Mouse (Mus musculus) liver (tissue): ENCODE data around the gene Iah1.

Source experiments
- DNase-seq: peaks from one replicate; pipeline ENCODE4 v3.0.0-alpha.2; 2020; ENCODE audit warnings: mixed read lengths

Gene Iah1

DNA sequence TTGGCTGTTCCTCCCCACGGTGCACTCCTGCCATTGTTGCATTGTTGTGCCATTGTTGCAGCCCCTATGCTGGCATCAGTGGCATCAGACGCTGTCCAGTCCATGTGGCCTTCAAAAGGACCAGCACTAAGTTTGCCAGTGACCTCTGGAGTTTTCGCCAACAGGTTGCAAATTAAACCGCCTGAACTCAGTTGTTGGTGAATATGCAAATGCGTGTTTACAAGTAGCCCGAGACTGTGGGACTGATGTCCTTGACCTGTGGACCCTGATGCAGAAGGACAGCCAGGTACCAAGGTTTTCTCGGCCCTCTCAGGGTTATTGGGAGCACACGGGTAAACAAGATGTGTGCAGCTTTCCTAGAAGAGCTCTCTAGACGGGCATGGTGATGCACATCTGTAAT is 5.0 kb downstream of the Iah1 start:
- no peak for DNase-seq

DNA sequence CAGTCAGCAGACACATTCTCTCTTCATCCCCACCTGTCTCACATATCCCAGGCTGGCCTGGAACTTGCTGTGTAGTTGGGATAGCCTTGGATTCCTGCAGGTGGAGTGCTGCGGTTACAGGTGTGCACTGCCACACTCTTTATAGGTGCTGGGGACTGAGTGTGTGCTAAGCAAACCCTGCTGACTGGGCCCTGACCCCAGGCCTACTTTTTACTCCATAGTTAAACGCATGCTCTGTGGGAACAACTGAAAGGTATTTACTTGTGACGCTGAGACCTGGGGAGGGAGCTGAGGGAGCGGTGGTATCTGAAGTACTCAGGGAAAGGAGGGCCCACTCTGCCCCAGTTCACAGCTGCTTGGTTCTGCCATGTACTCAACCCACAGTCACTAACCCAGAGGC is 6.1 kb downstream of the Iah1 start:
- no peak for DNase-seq

DNA sequence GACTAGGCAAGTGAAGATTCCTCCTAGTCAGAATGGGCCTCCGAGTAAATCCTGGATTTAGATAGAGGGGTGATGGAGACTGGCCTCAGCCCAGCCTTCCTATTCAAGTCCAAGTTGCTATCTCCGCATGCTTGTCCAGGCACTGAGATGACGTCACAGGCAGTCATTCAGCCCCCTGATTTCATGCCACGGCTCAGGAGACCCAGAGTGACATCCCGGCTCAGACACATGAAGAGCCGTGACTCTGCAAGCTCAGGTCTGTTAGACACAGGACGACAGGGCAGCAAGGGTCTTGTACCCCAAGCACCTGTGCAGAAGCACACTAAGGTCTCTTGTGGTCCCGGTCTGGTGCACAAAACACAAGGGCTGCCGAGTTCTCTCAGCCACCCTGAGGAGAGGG is 6.7 kb downstream of the Iah1 start:
- DNase-seq, result no peak

DNA sequence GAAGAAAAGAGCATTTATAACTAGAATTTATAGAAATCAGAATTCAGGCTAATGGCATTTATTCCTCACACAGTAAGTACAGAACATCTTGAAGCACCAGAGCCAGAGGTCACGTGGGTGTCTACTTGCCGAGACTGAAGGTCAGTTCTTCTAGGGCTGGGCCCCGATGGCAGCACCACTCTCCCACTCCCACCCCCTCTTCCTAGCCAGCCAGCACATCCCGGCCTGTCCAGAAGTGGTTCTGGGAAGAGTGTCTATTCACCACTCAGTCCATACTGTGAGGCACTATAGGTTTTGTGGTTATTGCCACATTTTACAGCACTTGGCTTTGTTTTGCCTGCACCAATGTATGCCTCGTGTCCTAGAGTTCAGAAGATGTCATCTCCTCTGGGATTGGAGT is 7.9 kb downstream of the Iah1 start:
- DNase-seq, result no peak

DNA sequence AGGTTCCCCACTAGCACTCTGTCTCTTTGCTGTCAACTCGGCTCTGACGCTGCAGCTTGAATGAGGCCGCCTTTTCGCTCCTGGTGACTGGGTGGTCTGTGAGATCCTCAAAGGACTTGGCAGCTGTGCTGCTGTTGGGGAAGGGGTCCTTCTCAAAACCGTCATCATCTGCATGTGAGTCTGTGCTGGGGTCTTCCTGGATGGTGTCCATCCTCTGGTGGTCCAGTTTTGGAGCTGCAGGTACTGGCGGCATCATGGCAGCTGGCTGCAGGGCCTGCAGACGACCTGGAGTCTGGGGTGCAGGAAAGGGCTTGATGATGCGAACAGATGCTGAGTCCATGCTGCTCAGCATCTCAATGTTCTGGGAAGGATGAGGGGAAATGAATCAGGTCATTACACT is 9.1 kb downstream of the Iah1 start:
- no peak for DNase-seq

DNA sequence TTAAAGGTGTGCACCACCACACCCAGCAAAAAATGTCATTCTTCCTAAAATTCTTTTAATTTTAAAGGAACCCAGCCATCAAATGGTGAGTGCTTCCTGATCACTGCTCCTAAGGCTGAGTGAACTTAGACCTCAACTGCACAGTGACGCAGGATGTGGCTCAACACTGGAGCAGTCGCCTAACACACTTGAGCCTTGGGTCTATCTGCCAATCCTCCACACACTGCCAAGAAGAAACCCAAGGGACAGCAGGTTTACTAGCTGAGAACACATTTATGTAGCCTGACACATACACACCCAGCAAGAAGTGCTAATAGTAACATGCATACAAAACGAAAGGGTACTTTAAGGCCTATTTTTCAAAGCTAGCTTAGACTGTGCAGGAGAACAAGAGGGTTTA is 10.1 kb downstream of the Iah1 start:
- DNase-seq, result no peak

DNA sequence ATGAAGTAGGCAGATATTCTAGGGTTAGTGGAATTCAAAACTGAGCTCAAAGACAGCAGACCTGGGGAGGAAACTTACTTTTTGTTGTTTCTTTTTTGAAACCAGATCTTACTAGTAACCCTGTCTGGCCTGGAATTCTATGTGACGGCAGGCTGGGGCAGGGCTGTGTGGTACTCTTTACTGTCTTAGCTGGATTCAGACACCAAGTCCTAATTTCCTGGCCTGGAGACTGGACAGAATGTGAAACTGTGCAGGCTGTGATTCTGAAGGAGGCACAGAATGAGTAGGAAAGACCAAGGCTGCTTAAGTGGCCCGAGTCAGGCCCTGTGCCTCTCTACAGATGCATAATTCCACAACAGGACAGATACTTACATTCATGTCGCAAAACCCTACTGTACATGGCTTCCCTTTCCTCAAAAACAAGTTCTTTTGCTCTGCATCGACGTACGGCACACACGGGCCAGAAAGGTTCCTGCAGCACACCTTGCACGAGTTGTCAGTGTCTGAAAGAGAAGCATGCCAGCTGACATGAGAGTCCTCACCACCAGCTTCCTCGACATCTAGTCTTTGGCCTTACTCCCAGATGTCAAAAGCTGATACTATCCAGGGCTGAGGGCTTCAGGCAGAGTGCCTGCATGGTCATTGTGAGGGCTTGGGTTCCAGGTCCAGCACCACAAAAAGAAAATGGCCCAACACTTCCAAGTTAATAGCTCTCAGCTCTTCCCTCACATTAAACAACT is 13.6 kb downstream of the Iah1 start:
- DNase-seq, result no peak

DNA sequence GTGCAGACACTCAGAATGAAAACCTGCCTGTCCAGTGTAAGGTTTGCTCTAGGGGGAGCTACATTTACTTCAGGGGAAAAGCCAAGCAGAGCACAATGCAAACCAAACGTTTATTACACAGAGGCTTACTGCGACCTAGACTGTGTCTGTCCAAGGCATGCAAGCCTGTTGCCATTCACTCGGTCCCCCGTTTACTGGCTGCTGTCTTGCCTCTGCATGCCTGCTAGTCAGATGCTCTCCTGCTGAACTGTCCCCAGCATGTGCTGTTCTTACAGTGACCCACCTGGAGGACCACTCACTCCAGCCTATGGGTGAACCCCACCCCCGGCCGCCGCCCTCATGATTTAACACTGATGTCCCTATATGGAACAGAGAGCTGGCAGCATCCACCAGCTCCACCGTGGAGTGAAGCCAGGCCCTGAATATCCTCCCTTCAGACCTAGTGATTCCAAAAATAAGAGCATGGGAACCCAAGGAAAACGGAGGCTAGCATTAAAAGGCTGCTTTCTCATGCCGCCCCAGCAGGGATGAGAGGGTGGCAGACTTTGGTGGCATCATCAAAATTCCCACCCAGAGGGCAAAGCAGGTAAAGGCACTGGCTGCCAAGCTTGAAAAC is 14.9 kb downstream of the Iah1 start:
- DNase-seq, result no peak

DNA sequence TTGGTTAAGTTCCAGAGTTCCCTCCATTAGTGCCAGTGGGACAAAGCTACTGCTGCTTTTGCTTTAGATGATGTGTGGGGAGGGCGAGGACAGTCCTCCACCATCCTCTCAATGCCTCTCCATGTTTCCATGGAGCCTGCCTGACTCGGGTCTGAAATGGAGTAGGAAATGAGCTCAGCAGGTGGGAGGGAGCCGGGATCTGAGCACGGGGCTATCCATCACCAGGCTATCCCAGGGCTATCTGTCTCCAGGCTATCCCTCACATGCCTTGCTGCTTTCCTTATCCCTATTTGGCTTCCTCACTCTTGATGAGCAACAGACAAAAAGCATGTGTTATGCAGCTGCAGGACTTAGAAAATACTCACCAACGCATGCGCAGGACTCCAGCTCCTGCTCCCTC is 15.5 kb downstream of the Iah1 start:
- no peak for DNase-seq

DNA sequence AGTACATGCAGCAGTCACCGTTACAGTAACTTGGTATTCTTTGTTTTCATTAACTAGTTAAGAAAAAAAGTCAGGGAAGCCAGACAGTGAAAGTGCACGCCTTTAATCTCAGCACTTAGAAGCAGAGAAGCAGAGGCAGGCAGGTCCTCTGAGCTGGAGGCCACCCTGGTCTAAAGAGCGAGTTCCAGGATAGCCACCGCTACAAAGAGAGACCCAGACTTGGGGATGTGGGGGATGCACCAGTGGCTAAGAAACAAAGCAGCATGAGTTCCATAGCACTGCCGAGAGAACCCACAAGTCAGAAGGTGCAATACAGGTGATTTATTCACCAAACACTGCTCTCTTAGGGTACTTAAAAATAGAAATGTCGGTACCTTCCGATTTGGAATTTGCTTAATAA is 16.8 kb downstream of the Iah1 start:
- DNase-seq, result no peak

DNA sequence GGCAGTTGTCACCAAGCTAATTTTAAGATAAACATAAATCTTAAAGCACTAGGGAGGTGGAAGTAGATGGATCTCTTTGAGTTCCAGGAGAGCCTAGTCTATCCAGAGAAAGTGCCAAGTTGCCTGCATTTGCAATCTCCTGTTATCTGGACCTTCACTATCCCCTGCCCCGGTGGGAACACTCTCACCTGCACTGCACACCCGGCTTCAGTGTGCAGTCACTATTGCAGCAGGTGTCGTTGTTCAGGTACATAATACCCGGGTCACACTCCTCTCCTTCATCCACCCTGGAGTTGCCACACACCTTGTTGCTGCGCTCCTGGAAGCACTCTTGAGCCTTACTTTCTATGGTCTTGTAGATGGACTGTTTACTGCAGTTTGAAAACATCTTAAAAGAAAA is 17.6 kb downstream of the Iah1 start:
- no peak for DNase-seq

DNA sequence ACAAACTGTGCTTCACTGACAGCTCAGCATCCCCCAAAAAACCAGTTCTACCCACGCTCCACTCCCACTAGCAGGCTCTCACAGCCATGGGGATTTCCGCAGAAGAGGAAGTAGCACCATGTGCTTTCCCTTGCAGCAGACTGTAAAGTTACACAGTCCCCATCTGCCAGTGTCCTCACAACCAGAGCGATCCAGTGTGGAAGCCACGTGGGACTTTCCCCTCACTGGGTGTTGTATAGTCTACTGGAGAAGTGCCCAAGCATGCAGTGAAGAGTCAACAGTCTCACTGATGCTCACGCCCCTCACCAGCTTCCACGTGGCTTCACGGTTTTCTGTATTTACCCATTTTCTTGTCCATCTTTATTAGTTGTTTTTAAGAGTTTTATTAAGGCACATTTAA is 19.7 kb downstream of the Iah1 start:
- no peak for DNase-seq

DNA sequence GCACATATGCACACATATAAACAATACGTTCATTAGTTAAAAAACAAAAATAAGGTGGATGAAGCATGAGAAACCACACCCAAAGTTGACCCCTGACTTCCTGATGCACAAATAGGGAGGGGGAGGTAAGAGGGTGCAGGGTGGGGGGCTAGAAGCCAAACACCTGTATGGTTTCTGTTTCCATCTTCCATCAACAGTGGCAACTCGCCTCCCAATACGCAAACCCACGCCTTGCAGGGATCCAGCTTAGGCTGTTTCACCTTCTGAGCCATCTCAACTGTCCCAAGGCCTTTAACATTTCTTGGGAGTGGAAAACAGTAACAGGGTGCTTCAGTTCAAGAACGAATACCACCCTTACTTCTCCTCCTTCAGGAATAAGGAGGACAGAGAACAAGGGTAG is 21.0 kb downstream of the Iah1 start:
- DNase-seq, result no peak

DNA sequence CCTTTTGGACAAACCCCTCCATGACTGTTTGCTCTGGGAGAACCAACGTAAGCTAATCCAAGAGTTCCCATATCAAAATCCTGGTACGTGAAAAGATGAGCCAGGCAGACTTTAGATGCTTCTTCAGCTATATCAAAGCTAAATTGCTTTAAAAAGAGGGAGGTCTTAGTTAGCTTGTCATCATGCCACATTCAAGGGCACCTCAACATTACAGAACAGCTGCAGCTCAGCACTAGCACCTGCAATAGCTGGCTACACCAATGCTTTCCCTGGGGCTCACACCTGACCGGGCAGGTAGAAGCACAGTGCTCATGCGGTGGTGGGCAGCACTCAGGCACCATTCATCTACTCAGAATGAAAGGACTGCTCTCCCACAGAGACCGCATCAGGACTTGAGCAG is 24.5 kb downstream of the Iah1 start:
- no peak for DNase-seq

DNA sequence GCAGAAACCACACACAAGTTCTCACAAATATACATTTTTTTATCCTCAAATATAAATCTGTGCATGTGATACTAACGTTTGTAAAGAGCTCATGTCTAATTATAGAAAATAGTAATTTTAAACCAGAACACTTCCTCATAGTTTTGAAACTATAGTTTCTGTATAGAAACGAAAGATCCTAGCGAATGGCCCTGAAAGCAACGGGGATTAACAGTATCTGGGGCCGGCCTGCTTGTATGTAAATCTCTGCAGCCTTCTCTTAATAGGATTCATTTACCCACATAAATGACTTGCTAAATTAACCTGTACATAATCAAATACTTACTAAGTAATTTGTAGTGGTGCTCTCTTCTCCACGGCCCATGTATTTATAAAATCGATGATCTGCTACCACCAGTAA is 30.8 kb downstream of the Iah1 start:
- no peak for DNase-seq

DNA sequence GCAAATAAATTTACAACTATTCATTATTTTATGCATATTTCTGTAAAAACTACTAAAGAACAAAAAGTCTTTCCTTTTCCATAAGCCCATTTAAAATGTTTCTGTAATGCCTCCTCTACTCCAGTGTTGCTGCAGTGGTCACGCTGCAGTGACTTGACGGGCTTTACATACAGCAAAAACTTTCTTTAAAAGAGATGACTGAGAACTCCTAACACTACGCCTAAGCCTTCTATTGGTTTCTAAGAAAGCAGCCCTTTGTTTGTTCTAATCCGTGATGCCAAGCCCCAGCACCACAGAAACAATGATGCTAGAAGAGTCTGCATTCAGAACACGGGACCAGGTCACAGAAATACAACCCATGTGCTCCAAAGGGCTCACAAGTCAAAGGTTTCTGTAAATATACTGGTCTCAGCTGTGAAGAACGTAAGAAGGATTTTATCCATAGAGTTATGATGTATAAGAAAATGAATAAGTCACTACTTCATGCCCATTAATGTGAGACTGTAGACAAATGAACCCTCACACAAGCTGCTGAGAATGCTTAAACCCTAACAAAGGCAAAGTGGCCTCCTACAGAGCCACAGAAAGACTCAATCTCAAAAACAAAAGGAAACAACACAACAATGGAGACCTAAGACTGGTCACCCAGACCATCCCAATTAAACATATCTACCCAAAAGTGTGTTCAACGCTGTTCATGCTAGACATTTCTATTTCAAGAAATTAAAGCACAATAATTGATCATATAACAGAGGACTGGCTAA is 34.1 kb downstream of the Iah1 start:
- DNase-seq, result no peak

DNA sequence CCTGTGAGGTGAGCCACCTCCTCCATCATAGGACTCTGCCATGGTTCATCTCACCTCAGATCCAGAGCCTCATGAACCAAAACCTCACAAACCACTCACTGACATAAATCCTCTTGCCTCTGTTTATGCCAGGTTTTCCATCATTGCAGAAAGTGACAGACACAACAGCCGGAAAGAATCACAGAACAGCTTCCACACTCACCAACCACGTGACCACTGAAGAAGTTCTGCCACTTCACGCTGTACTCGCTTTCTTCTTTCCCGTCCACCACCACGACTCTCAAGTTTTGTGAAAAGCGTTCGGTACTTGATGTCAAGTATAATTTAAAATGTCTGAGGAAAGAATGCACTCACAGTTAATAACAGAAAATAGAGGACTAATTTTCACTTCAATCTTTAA is 37.5 kb downstream of the Iah1 start:
- DNase-seq, result no peak

DNA sequence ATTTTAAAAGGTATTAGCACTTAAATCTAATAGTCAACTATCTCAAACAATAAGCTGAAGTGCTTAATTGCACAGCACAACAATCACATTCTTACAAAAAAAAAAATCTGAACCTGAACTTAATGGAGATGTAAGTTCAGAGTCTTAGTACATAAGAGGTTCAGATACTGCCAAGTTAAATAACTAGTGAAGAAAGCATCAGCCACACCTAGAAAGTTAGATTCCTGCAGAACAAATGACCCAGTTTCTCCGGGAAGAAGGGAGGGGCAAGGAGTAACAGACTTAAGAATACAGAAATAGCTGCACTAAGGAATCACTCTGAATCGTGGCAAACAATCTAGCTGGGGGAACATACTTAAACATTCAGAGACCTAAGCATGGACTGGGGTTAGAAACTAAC is 46.5 kb downstream of the Iah1 start:
- no peak for DNase-seq

DNA sequence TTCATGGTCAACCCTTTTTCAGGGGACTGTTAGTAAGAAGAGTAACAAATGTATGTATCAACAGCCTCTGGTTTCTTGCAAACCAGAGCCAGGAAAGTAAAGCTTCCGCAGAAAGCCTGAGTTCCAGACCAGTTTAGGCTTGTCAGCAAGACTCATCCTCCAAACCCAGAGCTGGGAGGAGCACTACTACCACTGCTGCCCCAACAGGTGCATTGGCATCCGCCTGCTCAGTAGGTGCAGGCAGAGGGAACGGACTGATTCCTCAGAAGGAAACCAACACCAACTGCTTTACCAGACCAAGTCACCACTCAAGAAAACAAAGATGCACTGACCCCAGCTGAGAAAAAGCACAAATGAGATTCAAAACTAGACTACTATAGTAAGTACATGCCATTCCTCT is 47.0 kb downstream of the Iah1 start:
- no peak for DNase-seq

DNA sequence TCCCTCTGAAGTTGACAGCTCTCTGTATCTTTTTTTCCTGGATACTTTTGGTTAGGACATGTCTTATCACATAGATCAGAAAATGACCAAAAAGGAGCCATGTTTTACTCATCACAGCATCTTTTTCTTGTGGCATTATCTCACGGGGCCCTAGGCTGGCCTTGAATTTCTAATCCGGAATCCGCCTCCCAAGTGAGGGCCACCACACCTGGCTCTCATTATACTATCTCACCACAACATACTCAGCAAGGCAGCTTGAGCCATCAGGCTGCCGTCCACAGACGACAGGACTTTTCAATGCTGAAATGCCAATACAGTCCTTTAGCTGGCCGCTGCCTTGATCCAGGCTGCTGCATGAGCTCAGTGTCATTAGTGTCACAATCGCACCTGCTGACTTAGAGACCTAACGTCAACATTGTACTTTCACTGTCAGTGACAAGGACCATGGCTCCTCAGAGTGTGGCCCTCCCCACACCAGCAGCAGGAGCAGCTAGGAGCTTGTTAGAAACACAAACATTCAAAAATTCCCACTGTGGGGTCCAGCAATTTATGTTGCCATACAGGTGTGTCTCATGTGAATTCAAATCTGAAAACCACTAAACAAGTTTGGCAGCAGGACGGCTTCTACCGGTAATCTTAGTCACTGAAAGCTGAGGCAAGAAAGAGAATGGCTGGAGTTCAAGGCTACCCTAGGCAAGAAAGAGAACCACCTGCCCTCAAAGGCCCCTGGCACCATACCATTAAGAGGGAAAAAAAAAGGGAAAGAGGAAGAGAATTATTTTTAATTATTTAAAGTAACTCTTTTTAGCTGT is 48.6 kb downstream of the Iah1 start:
- DNase-seq, result no peak

DNA sequence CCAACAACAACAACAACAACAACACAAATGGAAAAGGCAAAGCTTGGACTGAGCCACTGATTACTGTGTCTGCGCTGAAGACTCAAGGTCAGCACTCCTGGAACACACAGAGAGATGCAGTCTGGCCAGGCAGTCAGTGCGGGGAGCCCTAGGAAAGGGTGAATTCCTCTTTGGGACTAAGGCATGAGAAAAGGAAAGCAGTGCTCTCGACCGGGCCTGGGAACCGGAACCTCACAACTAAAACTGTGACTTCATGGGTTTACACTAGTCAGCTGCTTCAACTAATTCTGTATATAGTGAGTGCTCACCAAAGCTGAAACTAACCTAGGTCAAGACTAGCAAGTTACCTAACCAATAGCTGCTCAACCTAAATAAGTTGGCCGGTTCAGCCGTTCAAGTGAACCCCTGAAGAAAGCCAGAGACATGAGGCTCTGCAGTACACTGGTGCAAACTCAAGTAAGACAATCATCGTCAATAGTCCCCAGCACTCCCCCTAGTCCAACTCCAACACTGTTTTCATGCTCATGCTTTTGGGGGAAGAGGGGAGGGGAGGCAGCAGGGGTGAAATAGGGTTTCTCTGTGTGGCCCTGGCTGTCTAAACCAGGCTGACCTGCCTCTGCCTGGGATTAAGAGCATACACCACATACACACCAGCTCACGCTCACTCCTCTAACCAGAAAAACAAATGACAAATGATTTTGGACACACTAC is 52.3 kb downstream of the Iah1 start:
- no peak for DNase-seq

DNA sequence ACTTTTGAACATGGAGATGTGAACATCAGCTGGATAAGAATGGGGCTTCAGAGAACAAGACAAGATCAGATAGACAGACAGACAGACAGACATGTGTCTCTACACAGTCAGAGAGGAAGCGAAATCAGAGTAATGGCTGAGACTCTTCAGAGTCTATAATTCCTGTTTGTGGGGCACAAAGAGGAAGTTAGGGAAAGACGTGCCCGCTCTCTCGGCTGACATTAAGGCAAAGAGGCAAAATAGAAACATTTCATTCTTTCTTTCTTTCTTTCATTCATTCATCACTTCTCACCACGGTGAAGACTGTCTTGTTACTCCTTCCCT is 52.9 kb downstream of the Iah1 start:
- DNase-seq, result no peak

DNA sequence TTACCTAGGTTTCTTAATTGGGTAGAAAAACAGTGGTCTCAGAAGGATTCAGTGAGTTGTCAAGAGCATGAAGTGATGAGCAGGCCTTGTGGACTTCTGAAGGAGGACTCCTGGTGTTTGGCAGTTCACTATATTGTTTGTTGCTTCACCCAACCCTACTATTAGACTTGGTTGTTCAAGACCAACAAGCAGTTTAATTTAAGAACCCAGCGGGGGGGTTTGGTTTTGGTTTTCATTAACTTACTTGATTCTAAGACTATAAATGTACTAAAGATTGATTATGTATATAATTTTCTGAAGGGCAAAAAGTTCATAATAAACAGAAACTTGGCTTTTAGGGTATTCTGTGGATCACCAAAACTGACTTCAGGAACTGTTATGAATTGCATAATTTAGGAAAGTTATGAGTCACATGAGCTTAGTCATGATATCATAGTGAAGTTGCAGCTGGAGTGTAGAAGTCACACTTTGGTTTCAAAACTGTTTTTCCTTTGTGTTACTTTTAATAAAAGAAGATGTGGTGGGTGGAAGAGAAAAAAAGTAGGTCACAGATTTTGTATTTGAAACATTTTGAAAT is 53.9 kb downstream of the Iah1 start:
- DNase-seq, result no peak
